Mouse (Mus musculus) spleen, postnatal 10 days (tissue): Measurements from ENCODE around the gene Man1c1.

Experiments
- DNase-seq, 2 experiments: peaks; one replicate each; pipeline ENCODE4 v3.0.0; 2021 to 2022; ENCODE audit warnings: low spot score in 2 of 2

Man1c1 gene

GRCm38 (mm10) chr4:134674970-134675369 is 29.1 kb downstream of the Man1c1 start:
- no peak for DNase-seq

DNA sequence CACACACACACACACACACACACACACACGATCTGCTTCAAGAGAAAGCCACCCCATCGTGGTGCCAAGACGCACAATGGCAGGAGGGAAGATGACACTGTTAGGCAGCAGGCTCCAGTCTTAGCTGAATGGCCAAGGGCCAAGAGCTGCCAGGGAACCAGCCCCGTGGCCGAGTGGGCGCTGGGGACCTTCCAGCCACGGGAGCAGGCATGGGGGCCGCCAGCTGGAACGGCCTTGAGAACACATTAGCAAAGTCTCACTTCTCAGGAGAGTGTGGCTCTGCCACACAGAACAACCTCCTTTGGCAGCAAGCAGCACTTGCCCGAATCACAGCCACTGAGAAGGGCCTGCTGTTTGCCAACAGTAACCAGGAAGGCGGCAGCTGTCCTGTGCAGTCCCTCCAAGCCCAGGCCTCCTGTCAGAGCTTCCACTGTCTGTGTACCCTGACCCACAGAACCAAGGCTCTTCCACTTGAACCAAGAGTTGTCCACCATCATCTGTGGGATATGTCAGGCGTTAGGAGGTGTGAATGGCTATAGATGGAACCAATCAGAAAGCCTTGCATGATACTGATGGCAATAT is 30.1 kb downstream of the Man1c1 start:
- no peak for DNase-seq

GRCm38 (mm10) chr4:134673151-134673550 is 30.9 kb downstream of the Man1c1 start:
- DNase-seq = no peak

DNA sequence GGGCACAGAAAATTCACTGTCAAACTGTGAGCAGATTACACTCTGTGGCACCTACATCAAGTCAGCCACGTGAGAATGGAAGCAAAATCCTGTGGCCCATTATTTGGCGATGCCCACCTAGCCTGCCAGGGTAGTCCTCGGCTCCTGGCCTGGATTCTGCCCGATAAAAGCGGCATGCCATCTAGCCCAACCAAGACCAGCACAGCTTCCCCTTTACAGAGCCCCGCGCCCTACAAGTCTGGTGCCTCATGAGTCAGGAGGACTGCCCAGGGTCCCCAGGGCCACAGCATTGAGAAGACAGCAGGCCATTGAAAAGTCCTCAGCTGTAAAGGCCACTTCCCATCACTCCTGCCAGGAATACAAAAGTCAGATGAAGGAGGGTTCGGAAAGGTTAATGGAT is 31.8 kb downstream of the Man1c1 start:
- DNase-seq = no peak

GRCm38 (mm10) chr4:134671660-134672173 is 32.4 kb downstream of the Man1c1 start:
- no peak for DNase-seq

GRCm38 (mm10) chr4:134669742-134670354 is 34.2 kb downstream of the Man1c1 start:
- no peak for DNase-seq

DNA sequence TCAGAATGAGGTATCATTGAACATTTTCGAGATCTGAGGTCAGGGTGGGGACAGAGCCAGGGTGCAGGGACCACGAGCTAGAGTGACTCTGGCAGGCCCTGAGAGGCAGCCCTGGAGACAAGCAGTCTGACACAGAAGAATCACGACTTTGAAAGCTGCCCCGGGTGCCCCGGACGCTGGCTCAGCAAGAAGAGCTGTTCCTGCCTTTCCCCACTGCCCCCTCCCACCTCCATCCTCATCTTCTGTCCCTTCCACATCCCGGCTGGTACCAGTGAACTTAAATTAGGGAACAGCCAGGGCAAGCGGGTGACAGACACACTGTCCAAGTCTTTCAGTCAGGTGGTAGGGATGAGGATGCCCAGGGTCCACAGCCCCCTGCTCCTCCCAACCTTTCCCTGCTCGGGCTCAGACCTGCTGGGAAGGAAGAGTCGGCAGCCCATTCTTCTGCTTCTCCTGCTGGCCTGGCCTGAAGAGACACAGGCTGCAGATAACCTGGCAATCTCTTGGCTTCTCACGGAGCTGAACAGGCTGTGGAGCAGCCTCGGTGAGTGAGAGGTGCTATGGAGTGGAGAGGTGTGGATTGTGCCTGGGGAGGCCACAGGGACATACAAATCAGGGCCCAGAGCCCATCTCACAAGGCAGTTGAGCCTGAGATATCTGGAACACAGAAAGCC is 35.6 kb downstream of the Man1c1 start:
- DNase-seq = no peak

DNA sequence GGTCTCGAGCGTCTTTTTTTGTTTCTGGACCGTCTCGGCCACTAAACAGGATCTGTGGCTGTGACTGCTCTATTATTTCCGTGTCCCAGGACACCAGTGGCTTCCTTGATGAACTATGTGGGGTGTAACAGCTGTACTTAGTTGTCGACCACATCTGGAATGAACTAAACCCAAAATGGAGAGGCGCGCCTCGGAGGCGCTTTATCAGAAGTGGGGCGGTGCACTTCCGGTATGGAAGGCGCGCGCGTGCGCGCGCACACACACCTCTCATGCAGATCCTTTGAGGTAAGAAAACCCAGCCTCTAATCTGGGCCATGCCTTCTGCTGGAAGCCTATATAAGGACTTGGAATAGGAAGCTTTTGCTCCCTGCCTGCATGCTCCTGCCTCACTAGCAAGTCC is 37.7 kb downstream of the Man1c1 start:
- DNase-seq = no peak

DNA sequence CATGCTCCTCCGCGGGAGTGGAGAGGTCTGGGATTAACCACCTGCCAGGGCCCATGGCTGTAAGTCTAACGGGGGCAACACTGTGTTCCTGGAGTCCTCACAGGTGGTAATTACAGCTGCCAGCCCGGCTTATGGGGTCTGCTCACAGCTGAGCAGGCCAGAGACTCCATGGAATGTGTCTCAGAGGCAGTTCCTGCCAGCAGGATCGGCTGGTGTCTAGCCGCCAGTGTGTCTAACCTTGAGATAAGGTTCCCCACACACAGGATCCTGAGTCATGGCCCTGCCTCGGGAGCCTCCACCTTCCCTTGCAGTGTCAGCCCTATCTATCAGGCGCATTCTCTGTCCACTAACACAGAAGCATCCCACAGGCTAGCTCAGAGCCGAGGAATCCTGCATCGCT is 41.0 kb downstream of the Man1c1 start:
- DNase-seq = no peak

- no peak for DNase-seq
Observed at GRCm38 (mm10) chr4:134660630-134661183, 43.4 kb downstream of the Man1c1 start.

- no peak for DNase-seq
Observed at GRCm38 (mm10) chr4:134659354-134660301, 44.5 kb downstream of the Man1c1 start.

DNA sequence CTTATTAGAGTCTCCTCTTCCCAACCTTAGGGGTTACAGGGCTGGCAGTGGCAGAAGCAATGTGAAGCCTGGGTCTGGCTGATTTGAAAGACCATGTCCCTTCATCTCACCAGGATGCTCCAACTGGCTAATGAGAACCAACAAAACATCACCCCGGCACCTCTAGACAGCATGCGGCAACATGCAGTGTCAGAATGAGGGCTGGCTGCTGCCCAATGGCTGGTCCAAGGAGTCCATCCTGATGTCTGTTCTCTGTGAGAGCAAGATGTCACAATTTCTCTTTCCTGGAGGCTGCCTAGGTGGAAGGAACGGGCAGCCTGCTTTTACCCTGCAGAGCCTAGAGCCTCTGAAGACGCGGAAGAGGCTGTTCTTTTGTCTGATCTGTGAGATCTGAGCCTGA is 46.6 kb downstream of the Man1c1 start:
- no peak for DNase-seq

DNA sequence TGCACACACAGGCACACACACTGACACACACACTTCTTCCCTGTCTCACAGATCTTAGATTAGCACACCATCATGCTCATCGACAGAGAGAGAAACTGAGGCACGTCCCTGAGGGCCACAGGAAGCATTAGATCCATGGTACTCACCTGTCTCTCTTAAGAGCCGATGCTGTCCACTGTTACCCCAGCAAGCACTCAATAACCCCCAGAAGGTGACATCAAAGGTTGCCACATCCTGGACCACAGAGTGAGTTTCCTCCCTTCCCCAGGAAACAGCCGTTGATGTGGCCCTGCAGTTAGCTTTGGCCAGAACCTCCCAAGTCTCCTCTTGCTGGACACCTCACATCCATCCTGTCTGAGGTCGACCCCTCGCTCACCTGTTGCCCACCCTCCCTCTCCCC is 49.7 kb downstream of the Man1c1 start:
- DNase-seq = no peak

GRCm38 (mm10) chr4:134652720-134653119 is 51.4 kb downstream of the Man1c1 start:
- no peak for DNase-seq

GRCm38 (mm10) chr4:134652151-134652550 is 51.9 kb downstream of the Man1c1 start:
- DNase-seq = peak in 1 of 2 experiments; percentile 71

DNA sequence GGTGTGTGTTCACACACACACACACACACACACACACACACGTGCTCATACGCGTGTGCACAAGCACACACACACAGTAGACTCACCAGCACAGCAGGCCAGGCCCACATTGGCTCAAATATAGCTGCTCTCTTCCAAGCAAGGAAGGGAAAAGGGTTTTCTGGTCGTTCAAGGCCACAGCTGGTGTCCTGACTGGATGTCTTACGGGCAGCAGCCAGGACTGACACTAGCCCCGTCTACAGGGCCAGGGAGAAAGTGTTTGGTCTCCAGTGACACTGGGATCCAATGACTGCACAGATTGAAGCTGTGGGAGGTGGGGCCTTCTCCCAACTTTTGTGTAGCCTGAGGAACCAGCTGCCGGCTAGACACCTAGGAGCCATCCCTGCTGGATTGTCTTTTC is 52.7 kb downstream of the Man1c1 start:
- DNase-seq = no peak

GRCm38 (mm10) chr4:134645042-134645948 is 58.8 kb downstream of the Man1c1 start:
- DNase-seq = no peak

DNA sequence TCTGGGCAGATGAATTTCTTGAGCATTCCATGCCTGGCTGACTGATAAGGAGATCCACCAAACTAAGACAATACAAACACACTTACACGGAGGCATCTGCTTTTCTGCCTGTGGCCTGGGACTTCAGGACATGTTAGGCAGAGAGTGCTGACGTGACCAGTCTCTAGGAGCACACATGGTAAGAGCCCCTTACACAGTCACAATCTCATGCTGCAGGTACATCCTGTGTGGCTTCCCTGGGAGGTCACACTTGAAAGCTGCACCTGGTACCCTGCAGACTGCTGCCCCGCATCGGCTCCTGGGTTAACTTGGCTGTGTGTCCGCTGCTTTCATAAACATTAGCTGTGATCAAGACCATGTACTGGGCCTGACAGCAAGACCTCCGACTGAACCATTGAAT is 59.7 kb downstream of the Man1c1 start:
- DNase-seq = no peak

- DNase-seq = no peak
Observed at GRCm38 (mm10) chr4:134641711-134642516, 62.2 kb downstream of the Man1c1 start.

DNA sequence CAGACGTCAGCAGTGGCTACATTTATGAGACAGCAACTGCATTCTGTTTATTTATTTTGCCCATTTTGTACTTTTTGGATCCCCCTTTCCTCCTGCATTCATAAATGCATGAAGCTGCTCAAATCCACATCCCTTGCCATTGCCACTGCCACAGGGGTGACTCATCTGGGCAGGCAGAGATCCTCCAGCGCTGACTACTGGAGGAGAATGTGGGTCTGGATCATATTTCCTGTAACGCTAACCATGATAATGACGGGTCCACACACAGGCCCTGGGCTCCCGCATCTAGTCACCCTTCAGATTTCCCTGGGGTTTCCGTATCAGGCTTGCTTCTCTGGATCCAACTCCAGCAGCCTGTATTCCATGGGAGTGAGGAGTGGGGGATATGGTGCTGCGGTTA is 64.8 kb downstream of the Man1c1 start:
- no peak for DNase-seq
